Mouse (Mus musculus): ENCODE data around the gene Rbms1.

GRCm38 (mm10) chr2:60962001-60962670 lies 856 bp downstream of the Rbms1 start:
- TF ChIP-seq POLR2A (IDR thresholded peaks at IDR 0.05; ENCODE audit: borderline replicate concordance, control insufficient read depth, low read depth, low read length) (no peak), CTCF (IDR thresholded peaks at IDR 0.05; ENCODE audit: control insufficient read depth, insufficient read depth, low read length) (no peak)

Data from bone marrow, adult 2 months (tissue).